In the genomic region with DNA sequence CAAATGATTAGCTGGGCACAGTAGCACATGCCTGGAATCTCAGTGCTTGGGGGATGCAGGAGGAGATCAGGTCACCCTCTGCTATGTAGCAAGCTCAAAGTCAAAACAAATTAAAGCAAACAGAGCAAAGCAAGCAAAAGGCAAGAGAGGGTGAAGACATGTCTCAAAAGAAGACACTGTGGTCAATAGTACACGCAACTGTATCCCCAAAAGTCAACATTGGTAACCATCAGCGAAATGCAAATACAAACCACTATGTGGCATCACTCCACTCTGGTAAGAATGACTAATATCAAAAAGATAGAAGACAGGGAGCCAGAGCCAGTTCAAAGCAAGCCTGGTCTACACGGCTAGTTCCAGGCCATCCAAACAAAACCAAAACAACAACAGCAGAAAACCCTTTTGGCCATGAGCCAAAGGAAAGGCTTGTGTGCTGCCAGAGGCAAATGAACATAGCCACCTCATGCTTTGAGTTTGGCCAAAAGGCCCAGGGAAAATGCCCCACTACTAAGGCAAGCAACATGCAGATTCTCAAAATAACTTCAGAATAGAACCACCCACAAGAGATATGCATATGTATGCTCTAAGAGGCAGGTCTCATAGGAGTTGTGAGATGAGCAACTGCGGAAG, we compare ENCODE assay signal across 21 mouse cellular contexts. TPM values are rescaled to one million over a fixed set of nuclear protein-coding genes. Genes with fewer than 3 reads are reported as not detected.
A peak's percentile ranks its signal among the peaks of the same experiment; 100 is the strongest.
DNase-seq lines count a peak whose midpoint lies in the region; TF ChIP-seq lines count a peak whose summit lies in the region.
"Had no signal": no experiment of that assay in that cellular context is flagged by ENCODE, and none has a peak within 500 bp of the region (broad histone marks: within the 10 kb centered on the region; RNA-seq: fewer than 3 reads in every experiment).

No protein-coding gene starts in this region.

- no peak for TF ChIP-seq CTCF in liver, adult 2 months (IDR thresholded peaks at IDR 0.05; ENCODE audit: low read depth, low read length)
- no peak for TF ChIP-seq CTCF in brain, embryonic 14.5 days (IDR thresholded peaks at IDR 0.05; ENCODE audit: borderline replicate concordance, extremely low read depth, insufficient read depth, insufficient read length)

- DNase-seq in adrenal gland, adult 2 months: peak; percentile 19
- no peak for DNase-seq in adrenal gland, postnatal 4 days (ENCODE audit: low spot score in 2 of 2)
- DNase-seq in liver, adult 2 months (ENCODE audit: extremely low read depth, low read depth, low spot score): peak; percentile 98
- DNase-seq in liver (no peak), 416B (ENCODE audit: low read depth) (peak; percentile 36)
- peak; percentile 12 for DNase-seq in brain, embryonic 14.5 days (ENCODE audit: low read depth)
- DNase-seq in neural tube, embryonic 10.5 days (ENCODE audit: extremely low spot score, low spot score): no peak
- no peak for DNase-seq in kidney, adult 11 months
- DNase-seq: cerebellum, adult 9-11 months had no signal

- H3K4me1 ChIP-seq in liver, adult 2 months (ENCODE audit: control insufficient read depth, insufficient read depth, low read length): peaks cover 39% of the 10 kb centered on the region

- no peaks in the 10 kb centered on the region for H3K36me3 ChIP-seq in liver, adult 2 months (ENCODE audit: control insufficient read depth, insufficient read depth, low read length)

- H3K79me2 ChIP-seq in liver, adult 2 months (ENCODE audit: control insufficient read depth, insufficient read depth, low read length): no peaks in the 10 kb centered on the region

- no peak overlapping the region for H3K4me3 ChIP-seq in liver, adult 2 months (ENCODE audit: insufficient read depth, low read depth, low read length)
- H3K4me3 ChIP-seq: erythroblast, embryonic 14.5 days had no signal

- no peaks in the 10 kb centered on the region for H3K27me3 ChIP-seq in liver, adult 2 months (ENCODE audit: control insufficient read depth, insufficient read depth, low read length)

- no peak for TF ChIP-seq POLR2A in liver, adult 2 months (IDR thresholded peaks at IDR 0.05; ENCODE audit: extremely low read depth, insufficient read depth, low read length)
- TF ChIP-seq POLR2A in brain, embryonic 14.5 days (IDR thresholded peaks at IDR 0.05; ENCODE audit: borderline replicate concordance, extremely low read depth, insufficient read depth, insufficient read length, poor library complexity, severe bottlenecking): no peak

- H3K9ac ChIP-seq in liver, adult 2 months (ENCODE audit: low read depth, low read length): peak overlapping the region; percentile 16; the same call in 1 of the 2 replicates
- H3K9ac ChIP-seq: liver, embryonic 14.5 days had no signal

- peak overlapping the region; percentile 89 for H3K27ac ChIP-seq in liver, adult 2 months (replicated peaks; ENCODE audit: insufficient read depth, low read depth, low read length)
- H3K27ac ChIP-seq: liver, embryonic 14.5 days had no signal

- 33% methylated on average over 4 of the region's 4 CpGs for WGBS in liver, adult 2 months

RNA-seq across cellular contexts. Expression of a gene that starts 7.5 kb away (rescaled TPM):
- total RNA-seq in adrenal gland, adult 2 months (2021): 1 to 10 TPM; 1.2 to 1.4 TPM
- 0.77 and 0.92 TPM in 2 replicates for polyA plus RNA-seq in adrenal gland, adult 2 months (2012; rRNA removed)
- 1 to 10 TPM in 1 of 2 experiments, under 1 TPM in 1; 0.90 to 1.6 TPM for total RNA-seq in adrenal gland, postnatal 4 days (2021)
- 1.6 and 2.3 TPM in 2 replicates for total RNA-seq in liver, adult 2 months (2014; rRNA removed)
- polyA plus RNA-seq in liver, adult 2 months (2012; rRNA removed): 1.4 and 2.4 TPM in 2 replicates
- 2.1 TPM in 2 replicates for polyA plus RNA-seq in brain, embryonic 14.5 days (2012; rRNA removed)
- total RNA-seq: megakaryocyte progenitor cell, adult 5-6 weeks had no signal
- polyA plus RNA-seq: erythroblast, embryonic 14.5 days had no signal

RNA-seq across cellular contexts. Expression of a gene that starts 10.4 kb away (rescaled TPM):
- total RNA-seq in adrenal gland, adult 2 months (2021): under 1 TPM; 0.48 to 0.84 TPM
- polyA plus RNA-seq in adrenal gland, adult 2 months (2012; rRNA removed): 0.32 and 1.00 TPM in 2 replicates
- 10 to 100 TPM in 1 of 2 experiments, under 1 TPM in 1; 0.92 to 12.2 TPM for total RNA-seq in adrenal gland, postnatal 4 days (2021)
- 86.4 and 128 TPM in 2 replicates for total RNA-seq in liver, adult 2 months (2014; rRNA removed)
- 292 and 305 TPM in 2 replicates for polyA plus RNA-seq in liver, adult 2 months (2012; rRNA removed)
- polyA plus RNA-seq in brain, embryonic 14.5 days (2012; rRNA removed): not detected in 2 replicates
- total RNA-seq: ES-E14; left cerebral cortex, adult 18-20 months; megakaryocyte progenitor cell, adult 5-6 weeks had no signal
- polyA plus RNA-seq: erythroblast, embryonic 14.5 days; heart, embryonic 14.5 days; hindbrain, embryonic 11.5 days; intestine, embryonic 14.5 days; midbrain, embryonic 16.5 days; neural tube, embryonic 14.5 days; small intestine, adult 2 months; stomach, embryonic 14.5 days had no signal

RNA-seq across cellular contexts. Expression of a gene that starts 45.1 kb away (rescaled TPM):
- 1 to 10 TPM in 1 of 2 experiments, under 1 TPM in 1; 0.78 to 1.6 TPM for total RNA-seq in adrenal gland, adult 2 months (2021)
- 0.87 and 1.5 TPM in 2 replicates for polyA plus RNA-seq in adrenal gland, adult 2 months (2012; rRNA removed)
- total RNA-seq in adrenal gland, postnatal 4 days (2021): 1 to 10 TPM; 6.8 to 8.4 TPM
- total RNA-seq in liver, adult 2 months (2014; rRNA removed): 0.74 and 4.0 TPM in 2 replicates
- 2.3 and 4.4 TPM in 2 replicates for polyA plus RNA-seq in liver, adult 2 months (2012; rRNA removed)
- polyA plus RNA-seq in brain, embryonic 14.5 days (2012; rRNA removed): 1.0 and 1.6 TPM in 2 replicates
- polyA plus RNA-seq: erythroblast, embryonic 14.5 days had no signal

RNA-seq across cellular contexts. Expression of a gene that starts 47.5 kb away (rescaled TPM):
- total RNA-seq in adrenal gland, adult 2 months (2021): 100 to 1,000 TPM in 1 of 2 experiments, 10 to 100 TPM in 1; 44.6 to 103 TPM
- 15.4 and 20.8 TPM in 2 replicates for polyA plus RNA-seq in adrenal gland, adult 2 months (2012; rRNA removed)
- 10 to 100 TPM; 63.8 to 68.9 TPM for total RNA-seq in adrenal gland, postnatal 4 days (2021)
- 45.6 and 65.6 TPM in 2 replicates for total RNA-seq in liver, adult 2 months (2014; rRNA removed)
- polyA plus RNA-seq in liver, adult 2 months (2012; rRNA removed): 14.7 and 20.2 TPM in 2 replicates
- 42.6 and 43.8 TPM in 2 replicates for polyA plus RNA-seq in brain, embryonic 14.5 days (2012; rRNA removed)

Comparison
In these comparisons a context has a peak if more than half of its experiments do, and no peak if none do; other contexts are left out.
1. DNase-seq: peak in adrenal gland, adult 2 months (single experiment), liver, adult 2 months (single experiment), 416B (single experiment) and brain, embryonic 14.5 days (single experiment); none in adrenal gland, postnatal 4 days (0 of 2), liver (single experiment), neural tube, embryonic 10.5 days (single experiment) and kidney, adult 11 months (single experiment).